Mouse (Mus musculus): ENCODE data around the gene Sppl3. TPM values are rescaled to one million over a fixed set of nuclear protein-coding genes. Genes with fewer than 3 reads are reported as not detected.

Sppl3 gene
- polyA plus RNA-seq (2012; rRNA removed): 14.6 and 17.8 TPM in 2 replicates

DNA sequence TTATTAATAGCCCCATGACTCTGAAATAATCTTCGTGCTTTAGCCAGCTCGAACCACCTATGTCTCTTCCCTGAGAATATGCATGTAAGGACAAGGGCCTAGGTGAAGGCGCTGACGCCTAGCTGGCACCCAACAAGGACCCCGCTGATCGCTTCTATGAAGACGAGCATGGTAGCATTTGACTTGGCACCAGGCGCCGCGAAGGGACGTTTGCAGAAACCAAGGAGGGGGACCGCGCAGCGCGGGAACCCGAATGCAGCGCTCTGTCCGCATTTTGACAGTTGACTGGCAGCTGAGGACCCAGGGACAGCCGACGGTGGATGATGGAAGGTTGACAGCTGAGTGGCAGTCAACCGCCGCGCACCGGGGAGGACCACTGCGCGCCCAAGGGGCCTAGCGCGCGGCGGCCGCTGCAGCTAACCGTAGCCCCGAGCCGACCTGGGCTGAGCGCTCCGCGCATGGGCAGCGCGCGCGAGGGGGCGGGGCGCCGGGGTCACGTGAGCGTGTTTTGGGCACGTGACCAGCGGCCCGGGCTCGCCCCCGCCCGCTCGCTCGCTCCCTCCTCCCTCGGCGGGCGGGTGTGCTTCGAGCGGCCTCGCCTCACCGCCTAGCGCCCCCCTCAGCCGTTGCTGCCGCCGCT is at the start of gene Sppl3:
Gene Sppl3 (plus strand): TSS at position 561 of the 640 bp plus-strand sequence.

DNA sequence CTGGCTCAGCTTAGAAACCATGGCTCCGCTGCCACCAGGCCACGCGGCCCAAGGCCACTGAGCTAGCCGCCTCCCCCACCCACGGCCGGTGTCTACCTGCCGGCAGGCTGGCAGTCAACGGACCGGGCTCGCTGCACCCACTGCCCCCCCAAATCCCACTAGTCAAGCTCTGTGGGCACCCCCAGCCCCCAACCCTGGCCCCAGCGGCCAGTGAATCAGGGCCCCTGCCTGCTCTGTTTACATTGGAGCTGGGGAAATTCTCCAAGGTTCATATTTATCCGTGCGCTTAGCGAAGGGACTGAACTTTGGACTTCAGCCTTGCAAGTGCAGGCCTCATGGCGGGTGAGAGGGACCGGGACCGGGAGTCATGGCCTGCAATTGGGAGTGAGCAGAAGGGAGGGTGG is 40.1 kb upstream of the Sppl3 start, which contains the start of gene Hnf1a:
Gene Hnf1a (minus strand): TSS at position 271 of the 404 bp plus-strand sequence.

DNA sequence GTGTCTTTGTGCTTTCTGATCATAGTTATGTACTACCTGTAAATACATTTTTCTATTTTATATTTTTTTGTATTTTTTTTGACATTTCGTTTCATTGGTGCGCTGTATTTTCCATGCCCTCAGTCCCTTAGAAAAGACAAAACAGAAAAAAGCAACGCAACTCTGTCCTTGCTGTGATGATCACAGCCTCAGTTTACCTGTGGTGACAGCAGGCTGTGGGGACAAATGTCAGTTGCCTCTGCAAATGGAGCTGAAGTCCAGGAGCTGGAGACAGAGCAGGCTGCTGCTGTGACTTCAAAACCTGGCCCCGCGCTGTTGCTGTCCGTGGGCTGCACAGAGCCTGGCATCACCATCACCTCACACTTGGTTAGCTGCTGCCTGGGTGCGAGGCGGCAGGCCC is 87.3 kb downstream of the Sppl3 start, which contains the start of gene Gm10401:
Gene Gm10401 (minus strand): TSS at position 101 of the 400 bp plus-strand sequence.

DNA sequence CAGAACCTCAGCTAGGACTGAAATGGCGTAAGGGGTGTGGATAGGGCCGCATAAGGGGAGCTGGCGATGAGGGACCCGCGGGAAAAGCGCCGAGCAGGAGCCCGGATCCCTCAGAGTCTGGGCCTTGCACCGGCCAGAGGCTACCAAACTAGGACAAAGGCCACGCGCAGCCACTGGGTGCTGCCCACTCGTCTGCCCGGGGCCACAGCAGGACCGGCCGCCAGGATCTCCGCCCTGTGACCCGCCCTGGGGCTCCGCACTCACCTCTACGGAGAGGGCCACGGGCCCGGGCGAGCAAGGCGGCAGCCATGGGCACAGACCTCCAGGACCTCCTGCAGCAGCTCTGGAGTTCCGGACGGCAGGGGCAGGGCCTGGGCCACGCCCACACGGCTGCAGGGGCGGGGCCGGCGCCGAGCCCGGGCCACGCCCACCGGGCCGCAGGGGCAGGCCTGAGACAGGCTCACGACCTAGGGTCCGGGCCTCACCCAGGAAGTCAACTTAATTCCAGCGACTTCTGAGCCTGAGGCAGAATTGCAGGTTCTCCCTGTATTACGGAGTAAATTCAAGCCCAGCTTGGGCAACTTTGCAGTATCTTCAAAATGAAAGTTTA is 108.1 kb downstream of the Sppl3 start, which contains the start of gene Acads:
Gene Acads (minus strand): TSS at position 386 of the 610 bp plus-strand sequence.

DNA sequence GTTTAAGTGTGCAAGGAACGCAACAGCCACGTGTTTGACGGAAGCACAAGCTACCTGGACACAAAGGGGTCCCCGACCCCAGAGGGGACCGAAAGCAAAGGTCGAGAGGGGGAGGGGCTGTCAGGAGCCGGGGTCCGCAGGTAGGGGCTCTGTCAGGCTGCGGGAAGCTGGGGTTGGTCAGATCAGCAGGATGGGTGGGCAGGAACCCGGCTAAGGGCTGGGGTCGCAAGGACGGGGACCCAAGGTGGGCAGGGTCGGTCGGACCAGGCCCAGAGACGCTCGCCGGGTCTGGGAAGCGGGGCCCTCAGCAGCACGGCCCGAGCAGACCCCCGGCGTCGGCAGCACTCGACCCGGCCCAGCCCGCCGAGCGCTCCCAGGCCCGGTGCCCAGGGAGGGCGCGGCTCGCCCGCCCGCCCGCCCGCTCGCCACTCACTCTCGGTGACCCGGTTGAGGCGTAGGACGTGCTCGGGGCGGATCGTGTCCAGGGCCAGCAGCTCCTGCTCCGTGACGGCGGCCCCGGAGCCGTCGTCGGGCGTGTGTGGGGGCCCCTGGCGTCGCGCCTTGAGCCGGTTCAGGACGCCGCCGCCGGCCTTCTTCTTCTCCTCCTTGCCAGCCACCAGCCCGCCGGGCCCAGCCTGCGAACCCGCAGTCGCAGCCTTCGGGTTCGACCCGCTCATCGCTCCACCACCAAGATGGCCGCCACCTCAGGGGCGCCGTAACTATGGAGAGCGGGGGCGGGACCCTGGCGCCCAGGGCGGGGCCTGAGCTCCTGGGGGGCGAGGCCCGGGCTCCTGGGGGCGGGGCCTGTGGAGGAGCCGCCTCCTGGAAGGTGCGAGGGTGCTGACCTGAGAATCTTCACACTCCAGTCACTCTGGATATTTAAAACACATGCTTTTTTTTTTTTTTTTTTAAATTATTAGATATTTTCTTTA is 123.6 kb downstream of the Sppl3 start, which contains the start of gene Unc119b:
Gene Unc119b (minus strand): TSS at position 742 of the 932 bp plus-strand sequence.

Other genes starting within 250 kb of the Sppl3 start
- gene Ankrd13a, start 236.5 kb upstream of the Sppl3 start, polyA plus RNA-seq (2012; rRNA removed): 36.2 and 42.6 TPM in 2 replicates
- gene Git2, start 235.6 kb upstream of the Sppl3 start, polyA plus RNA-seq (2012; rRNA removed): 12.2 and 14.8 TPM in 2 replicates
- 17.4 and 19.0 TPM in 2 replicates for gene 1500011B03Rik, start 187.7 kb upstream of the Sppl3 start, polyA plus RNA-seq (2012; rRNA removed)
- not detected in 2 replicates for gene 4930519G04Rik, start 157.5 kb upstream of the Sppl3 start, polyA plus RNA-seq (2012; rRNA removed)
- not detected in 2 replicates for gene Gm9936, start 152.5 kb upstream of the Sppl3 start, polyA plus RNA-seq (2012; rRNA removed)
- 1.9 and 3.1 TPM in 2 replicates for gene Oasl2, start 114.2 kb upstream of the Sppl3 start, polyA plus RNA-seq (2012; rRNA removed)
- gene Oasl1, start 87.9 kb upstream of the Sppl3 start, polyA plus RNA-seq (2012; rRNA removed): 0.70 TPM in 2 replicates
- 7.5 and 8.0 TPM in 2 replicates for gene 2210016L21Rik, start 69.0 kb upstream of the Sppl3 start, polyA plus RNA-seq (2012; rRNA removed)
- gene Hnf1a, start 40.0 kb upstream of the Sppl3 start, polyA plus RNA-seq (2012; rRNA removed): 0.89 and 1.2 TPM in 2 replicates
- not detected in 2 replicates for gene Gm10401, start 87.2 kb downstream of the Sppl3 start, polyA plus RNA-seq (2012; rRNA removed)
- 23.6 and 27.1 TPM in 2 replicates for gene Acads, start 108.2 kb downstream of the Sppl3 start, polyA plus RNA-seq (2012; rRNA removed)
- gene Unc119b, start 123.8 kb downstream of the Sppl3 start, polyA plus RNA-seq (2012; rRNA removed): 5.9 and 7.3 TPM in 2 replicates
- gene Mlec, start 147.0 kb downstream of the Sppl3 start, polyA plus RNA-seq (2012; rRNA removed): 38.4 and 41.2 TPM in 2 replicates
- 0.29 and 0.33 TPM in 2 replicates for gene Cabp1, start 183.2 kb downstream of the Sppl3 start, polyA plus RNA-seq (2012; rRNA removed)
- gene Pop5, start 224.7 kb downstream of the Sppl3 start, polyA plus RNA-seq (2012; rRNA removed): 51.9 and 54.7 TPM in 2 replicates